Mouse (Mus musculus) Patski (cell line): ENCODE data around the gene 2610318N02Rik. TPM values are rescaled to one million over a fixed set of nuclear protein-coding genes. Genes with fewer than 3 reads are reported as not detected.

Experiments used
- ATAC-seq: fragments of 100-300 bp; one replicate; pipeline ENCODE4 v1.8.0; 2021
- CTCF ChIA-PET: fragments of 350-600 bp; sonication (Branson Sonifier 250); formaldehyde crosslinking; loops from one replicate; lab custom pipeline; 2022; ENCODE audit warnings: inconsistent platforms; lab: Charles Lee
- POLR2A ChIA-PET: fragments of 350-600 bp; sonication (Branson Sonifier 250); formaldehyde crosslinking; loops from one replicate; lab custom pipeline; 2022; ENCODE audit warnings: antibody characterized with exemption, inconsistent platforms; lab: Charles Lee
- DNase-seq: peaks from one replicate; pipeline ENCODE4 v3.0.0-alpha.2; 2011; ENCODE audit warnings: low read depth, low spot score
- H3K27me3 ChIP-seq: fragments of 371-371 bp; one replicate; pipeline ENCODE4 v1.5.1; 2021
- CTCF ChIP-seq: fragments of 100-300 bp; IDR thresholded peaks from one replicate; pipeline ENCODE4 v1.5.1; 2021
- in situ Hi-C: fragments of 300-500 bp; cut with MboI; formaldehyde crosslinking; loops from 3 replicates; pipeline ENCODE4 v1.11.1; 2018; ENCODE audit warnings: low pct_unique_long_range_greater_than_20kb, mixed read lengths
- polyA plus RNA-seq: library from polyadenylated mRNA; unstranded; gene quantifications from one replicate; pipeline ENCODE4 v1.2.3, GENCODE M21; 2021

2610318N02Rik gene
- polyA plus RNA-seq, 1 experiment from 2014 or later, result 2.7 TPM

DNA sequence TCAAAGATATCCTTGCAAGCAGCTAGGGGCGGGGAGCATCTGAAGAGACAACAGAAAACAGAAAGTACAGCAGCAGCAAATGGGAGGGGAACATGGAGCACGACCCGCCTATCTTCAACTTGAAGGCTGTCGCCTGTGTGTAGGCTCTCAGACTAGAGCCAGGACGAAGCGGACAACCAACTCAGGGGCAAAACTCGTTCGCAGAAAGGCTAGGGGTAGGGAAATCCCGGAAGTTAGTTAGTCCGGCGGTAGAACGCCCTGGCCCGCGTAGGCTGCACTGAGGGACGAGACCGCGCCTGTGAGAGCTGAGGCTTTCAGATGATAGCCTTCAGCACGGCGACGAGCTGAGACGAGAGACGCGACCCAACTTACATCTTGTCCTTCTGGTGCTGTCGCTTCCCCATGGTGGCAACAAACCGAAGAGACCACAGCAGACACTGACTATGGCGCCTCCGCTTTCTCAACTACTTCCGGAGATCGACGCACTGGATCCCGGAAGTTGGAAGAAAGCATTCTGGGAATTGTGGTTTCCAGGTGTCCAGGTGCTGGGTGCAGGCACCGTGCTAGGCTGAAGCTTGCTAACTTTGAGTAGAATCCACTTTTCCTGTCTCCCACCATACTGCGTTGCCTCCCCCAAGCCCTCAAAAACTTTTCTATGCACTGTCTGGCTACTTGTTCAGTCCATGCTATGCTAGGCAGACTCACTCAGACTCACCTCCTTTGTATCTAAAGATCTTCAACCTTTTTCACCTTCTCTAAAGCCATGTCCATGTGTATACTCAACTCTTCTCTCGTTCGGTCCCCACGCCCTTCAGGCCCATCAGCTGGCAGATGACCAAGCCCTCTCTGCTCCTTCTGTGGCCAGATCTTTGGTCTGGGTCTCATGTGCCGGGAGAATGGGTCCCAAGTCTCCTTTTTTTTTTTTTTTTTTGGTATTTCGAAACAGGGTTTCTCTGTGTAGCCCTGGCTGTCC, 13.9 kb downstream of the 2610318N02Rik start, which contains the start of gene Ppil2:
Ppil2 (minus strand) TSS at position 487 of the 973 bp plus-strand sequence.
- TF ChIP-seq CTCF, result no peak
- in situ Hi-C loops, result no loop called here
- no peaks in the 10 kb centered on the region for H3K27me3 ChIP-seq
- ChIA-PET POLR2A (interaction anchor here (1.4 kb wide), 1 partner anchor 14 kb away, joined by 4 read pairs; the partner anchor contains the start of gene 2610318N02Rik), CTCF (no interaction called here)
- ATAC-seq (peak; percentile 94), DNase-seq (no peak)

DNA sequence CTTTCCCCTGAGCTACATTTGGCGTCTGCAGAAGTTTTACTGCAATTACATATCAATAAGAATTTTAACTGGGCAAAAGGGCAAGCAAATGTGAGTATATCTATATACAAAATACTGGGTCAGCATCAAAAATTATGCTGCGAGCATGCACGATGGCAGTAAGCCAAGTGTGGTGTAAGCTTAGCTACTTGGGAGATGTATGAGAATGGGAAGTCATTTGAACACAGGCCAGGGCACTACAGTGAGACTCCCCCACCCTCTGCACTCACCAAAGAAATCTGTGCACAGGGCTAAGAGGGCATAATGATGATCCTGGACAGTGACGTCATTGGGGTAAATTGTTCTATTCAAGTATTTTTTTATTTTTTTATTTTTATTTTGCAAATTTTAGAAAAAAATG, 20.4 kb downstream of the 2610318N02Rik start:
- no peak for DNase-seq
- TF ChIP-seq CTCF, result no peak
- CTCF ChIA-PET, result interaction anchor here (1.2 kb wide), 1 partner anchor 24 kb away, joined by 3 read pairs; no protein-coding TSS in a partner anchor
- no peaks in the 10 kb centered on the region for H3K27me3 ChIP-seq
- no peak for ATAC-seq
- in situ Hi-C loops, result no loop called here
- POLR2A ChIA-PET, result interaction anchor here (0.6 kb wide), 1 partner anchor 76 kb away, joined by 3 read pairs; no protein-coding TSS in a partner anchor

- ChIA-PET POLR2A (no interaction called here), CTCF (no interaction called here)
- TF ChIP-seq CTCF, result no peak
- ATAC-seq (peak; percentile 57), DNase-seq (no peak)
- in situ Hi-C loops, result no loop called here
- H3K27me3 ChIP-seq, result no peaks in the 10 kb centered on the region
Measured at GRCm38 (mm10) chr16:17102630-17103220, 22.2 kb downstream of the 2610318N02Rik start.

GRCm38 (mm10) chr16:17096938-17097337, 28.0 kb downstream of the 2610318N02Rik start:
- ChIA-PET POLR2A (no interaction called here), CTCF (interaction anchor here (1.9 to 2.1 kb wide), 2 partner anchors 17 to 28 kb away, joined by 5 read pairs; partner anchors contain the start of gene Ypel1)
- ATAC-seq, result no peak
- in situ Hi-C loops, result no loop called here
- TF ChIP-seq CTCF, result no peak
- H3K27me3 ChIP-seq, result no peaks in the 10 kb centered on the region
- DNase-seq, result no peak

GRCm38 (mm10) chr16:17088346-17088745, 36.6 kb downstream of the 2610318N02Rik start:
- DNase-seq (no peak), ATAC-seq (no peak)
- H3K27me3 ChIP-seq, result no peaks in the 10 kb centered on the region
- ChIA-PET POLR2A (no interaction called here), CTCF (no interaction called here)
- in situ Hi-C loops, result no loop called here
- TF ChIP-seq CTCF, result no peak

DNA sequence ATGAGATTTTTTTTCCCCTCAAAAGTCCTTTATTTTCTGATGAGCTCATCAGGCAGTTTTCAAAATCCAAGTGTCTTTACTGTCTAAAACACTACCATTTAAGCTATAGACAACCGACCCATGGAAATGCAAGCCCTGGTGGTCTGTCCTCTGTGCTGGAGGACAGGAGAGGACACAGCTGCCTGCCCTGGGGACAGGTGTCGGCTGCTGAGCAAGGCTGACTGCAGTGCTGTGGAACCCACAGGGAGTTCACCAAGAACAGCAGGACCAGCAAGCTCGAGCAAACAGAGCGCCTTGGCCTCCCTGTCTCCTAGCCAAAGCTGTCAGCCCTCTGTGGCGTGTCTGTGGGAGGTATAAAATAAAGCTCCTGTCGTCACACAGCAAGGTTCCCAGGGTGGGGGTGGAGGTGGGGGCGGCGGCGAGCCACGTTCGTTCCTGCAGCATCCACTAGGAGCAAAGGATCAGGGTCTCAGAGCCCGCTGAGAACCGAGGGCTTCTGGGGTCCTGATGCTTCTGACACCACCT, 38.2 kb downstream of the 2610318N02Rik start:
- in situ Hi-C loops, result no loop called here
- TF ChIP-seq CTCF, result no peak
- ATAC-seq (no peak), DNase-seq (no peak)
- CTCF ChIA-PET, result interaction anchor here (0.9 to 2.0 kb wide), 3 partner anchors 18 to 42 kb away, joined by 3 to 5 read pairs (median 3); partner anchors contain the start of gene Ypel1
- H3K27me3 ChIP-seq, result no peaks in the 10 kb centered on the region
- POLR2A ChIA-PET, result interaction anchor here (1.2 kb wide), 1 partner anchor 23 kb away, joined by 3 read pairs; no protein-coding TSS in a partner anchor

DNA sequence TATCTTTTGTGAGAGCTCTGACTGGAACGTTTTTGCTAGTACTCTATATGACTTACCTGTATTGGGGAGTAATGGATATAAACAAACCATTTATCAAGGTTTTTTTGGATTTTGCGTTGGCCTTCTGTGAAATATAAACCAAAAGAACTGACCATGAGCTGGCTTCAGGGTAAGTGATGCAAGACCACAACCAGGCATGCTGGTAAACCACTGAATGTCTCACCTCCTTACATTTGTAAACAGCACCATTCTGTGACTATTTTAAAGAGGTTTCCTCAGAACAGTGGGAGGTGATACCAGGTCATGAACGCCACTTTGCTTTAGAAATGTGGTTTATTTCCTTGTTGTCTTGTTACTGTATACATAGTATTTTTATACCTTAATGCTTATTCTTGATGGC, 38.7 kb downstream of the 2610318N02Rik start:
- H3K27me3 ChIP-seq, result no peaks in the 10 kb centered on the region
- in situ Hi-C loops, result no loop called here
- ATAC-seq (no peak), DNase-seq (no peak)
- CTCF ChIA-PET, result interaction anchor here (0.6 to 2.0 kb wide), 5 partner anchors 9 to 650 kb away, joined by 3 to 5 read pairs (median 3); partner anchors contain the start of gene Ypel1
- no peak for TF ChIP-seq CTCF
- POLR2A ChIA-PET, result interaction anchor here (1.2 kb wide), 1 partner anchor 23 kb away, joined by 3 read pairs; no protein-coding TSS in a partner anchor

DNA sequence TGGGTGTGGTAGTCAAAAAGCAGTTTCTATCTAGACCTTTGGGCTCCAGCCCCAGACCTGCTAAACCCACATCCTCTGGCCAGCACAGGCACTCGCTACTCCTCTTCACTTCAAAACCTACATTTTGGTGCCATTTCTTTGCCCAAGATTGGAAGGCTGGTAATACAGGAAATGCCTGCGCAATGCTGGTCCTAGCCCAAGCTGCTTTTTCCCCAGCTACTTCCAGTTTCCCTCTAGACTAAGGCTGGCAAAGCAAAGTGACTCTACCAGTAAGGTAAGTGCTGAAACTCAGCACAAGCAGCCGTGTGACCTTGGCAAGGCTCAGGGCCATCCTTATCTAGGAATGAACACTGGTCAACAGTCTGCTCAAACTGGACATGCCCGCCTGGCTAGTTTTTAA, 39.3 kb downstream of the 2610318N02Rik start:
- no peaks in the 10 kb centered on the region for H3K27me3 ChIP-seq
- in situ Hi-C loops, result no loop called here
- CTCF ChIA-PET, result interaction anchor here (0.6 to 2.0 kb wide), 4 partner anchors 9 to 650 kb away, joined by 3 to 5 read pairs (median 3); partner anchors contain the start of gene Ypel1
- ATAC-seq, result no peak
- no peak for TF ChIP-seq CTCF
- POLR2A ChIA-PET, result no interaction called here
- no peak for DNase-seq

GRCm38 (mm10) chr16:17082121-17082792, 42.7 kb downstream of the 2610318N02Rik start:
- TF ChIP-seq CTCF, result no peak
- ChIA-PET POLR2A (no interaction called here), CTCF (no interaction called here)
- no peak for ATAC-seq
- no peak for DNase-seq
- no peaks in the 10 kb centered on the region for H3K27me3 ChIP-seq
- in situ Hi-C loops, result no loop called here

- no peak for TF ChIP-seq CTCF
- DNase-seq (no peak), ATAC-seq (no peak)
- in situ Hi-C loops, result no loop called here
- POLR2A ChIA-PET, result no interaction called here
- CTCF ChIA-PET, result no interaction called here
- no peaks in the 10 kb centered on the region for H3K27me3 ChIP-seq
Measured at GRCm38 (mm10) chr16:17078101-17078500, 46.9 kb downstream of the 2610318N02Rik start.
